Mouse (Mus musculus) liver, embryonic 14.5 days (tissue): Measurements from ENCODE around the gene Ocln. TPM values are rescaled to one million over a fixed set of nuclear protein-coding genes. Genes with fewer than 3 reads are reported as not detected.

ENCODE experiments used
- ATAC-seq: fragments of 200-750 bp; cut with Nextera tagmentation; 2 replicates; pipeline ENCODE4 v1.8.0; 2017; ENCODE audit warnings: moderate number of reproducible peaks, mild to moderate bottlenecking, moderate library complexity; ENCODE audit not compliant: insufficient read depth
- DNase-seq, 3 experiments: peaks; one replicate each; pipeline ENCODE4 v3.0.0-alpha.2; 2012 to 2013; ENCODE audit warnings: low read depth in 3 of 3, low spot score in 3 of 3
- H3K27ac ChIP-seq: fragments of 300-500 bp; sonication (generic); 2 replicates; pipeline ENCODE4 v1.5.1; 2014; ENCODE audit warnings: moderate library complexity, mild to moderate bottlenecking, control low read depth, inconsistent platforms
- H3K27me3 ChIP-seq: fragments of 300-500 bp; sonication (generic); 2 replicates; pipeline ENCODE4 v1.6.1; 2014; ENCODE audit warnings: mild to moderate bottlenecking, low read length, moderate library complexity; ENCODE audit not compliant: control insufficient read depth, insufficient read depth
- H3K36me3 ChIP-seq: fragments of 300-500 bp; sonication (generic); replicated peaks from 2 replicates; pipeline ENCODE4 v1.6.1; 2014; ENCODE audit warnings: low read depth; ENCODE audit not compliant: control insufficient read depth, insufficient read depth
- H3K4me1 ChIP-seq, 2 experiments: fragments of 200-500 bp in 1 of 2; fragments of 300-500 bp in 1 of 2; sonication (generic) in 1 of 2; replicated peaks; 2 replicates each; pipeline ENCODE4 v1.6.1; 2012 to 2014; ENCODE audit warnings: antibody characterized with exemption in 1 of 2, inconsistent platforms in 1 of 2, low read length in 1 of 2; ENCODE audit not compliant: control insufficient read depth in 2 of 2, insufficient read depth in 2 of 2
- H3K4me2 ChIP-seq: fragments of 300-500 bp; sonication (generic); 2 replicates; pipeline ENCODE4 v1.6.1; 2014; ENCODE audit warnings: low read depth, mild to moderate bottlenecking, control low read depth, moderate library complexity
- H3K4me3 ChIP-seq, 2 experiments: fragments of 200-500 bp in 1 of 2; fragments of 300-500 bp in 1 of 2; sonication (generic) in 1 of 2; 2 replicates each; pipeline ENCODE4 v1.5.1; 2012 to 2014; ENCODE audit warnings: low read depth in 2 of 2, low read length in 2 of 2, mild to moderate bottlenecking in 2 of 2, control low read depth in 1 of 2, inconsistent platforms in 1 of 2, moderate library complexity in 1 of 2; ENCODE audit not compliant: insufficient read depth in 1 of 2
- H3K9ac ChIP-seq: fragments of 300-500 bp; sonication (generic); replicated peaks from 2 replicates; pipeline ENCODE4 v1.6.1; 2014; ENCODE audit warnings: mild to moderate bottlenecking, control low read depth, moderate library complexity
- H3K9me3 ChIP-seq: fragments of 300-500 bp; sonication (generic); 2 replicates; pipeline ENCODE4 v1.6.1; 2016; ENCODE audit warnings: low read length, mixed read lengths; ENCODE audit not compliant: control insufficient read depth
- CTCF ChIP-seq: IDR thresholded peaks from 2 replicates; pipeline ENCODE4 v1.5.1; 2016; ENCODE audit warnings: antibody characterized with exemption, low read depth, control low read depth
- EP300 ChIP-seq: IDR thresholded peaks from 2 replicates; pipeline ENCODE4 v1.6.1; 2016; ENCODE audit warnings: antibody characterized with exemption, low read depth
- WGBS: fragments of 180-500 bp; shearing (Covaris S2); extraction: QIAGEN DNeasy Blood & Tissue Kit; methylation state at CpG from one replicate; pipeline ENCODE4 v1.1.7; 2014; ENCODE audit not compliant: insufficient replicate concordance; 5-methylcytosine and 5-hydroxymethylcytosine counted together
- polyA plus RNA-seq, 2 experiments: library from polyadenylated mRNA; depleted of rRNA in 1 of 2; stranded (reverse) in 1 of 2; unstranded in 1 of 2; fragments of >200 nt; fragmentation: Nextera tagmentation in 1 of 2; extraction: Ambion mirVana in 1 of 2; gene quantifications; 2 replicates each; pipeline versions ENCODE4 v1.2.1 to v1.2.3; 2012 to 2014

Gene Ocln
- polyA plus RNA-seq (2012; rRNA removed) (2.1 and 2.4 TPM in 2 replicates), polyA plus RNA-seq (2014; fragmentation: Nextera tagmentation; extraction: Ambion mirVana) (4.8 and 5.9 TPM in 2 replicates)

DNA sequence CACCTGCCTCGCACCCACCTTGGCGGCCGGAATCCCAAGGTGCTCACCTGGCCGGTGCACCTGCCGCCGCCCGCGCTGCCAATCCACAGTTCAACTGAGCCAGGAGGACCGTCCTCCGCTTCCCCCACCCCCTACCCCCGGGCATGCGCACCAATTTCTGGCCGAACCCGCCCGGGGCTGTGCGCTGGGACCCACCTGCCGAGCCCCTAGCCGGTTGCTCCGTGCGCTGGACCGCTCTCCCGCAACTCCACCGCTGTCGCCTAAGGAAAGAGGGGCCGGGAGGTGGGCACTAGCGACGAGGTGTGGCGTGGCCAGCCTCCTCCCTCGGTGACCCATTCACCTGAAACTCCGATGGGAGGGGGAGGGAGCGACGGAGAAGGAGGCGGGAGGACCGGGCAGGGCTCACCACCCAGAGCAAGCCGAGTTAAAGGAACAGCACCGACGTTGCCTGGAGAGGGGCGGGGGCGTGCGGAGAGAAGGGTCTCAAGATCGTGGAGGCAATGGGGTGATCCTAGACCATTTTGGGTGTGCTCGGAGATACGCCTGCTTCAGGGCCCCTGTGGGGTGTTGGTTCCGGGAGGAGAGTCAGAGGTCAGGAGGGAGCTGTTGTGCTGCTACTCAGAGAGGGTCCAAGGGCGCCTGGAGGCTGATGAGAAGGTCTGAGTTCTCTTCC, at the start of gene Ocln:
Gene Ocln (minus strand): TSS at position 350 of the 673 bp plus-strand sequence.
- H3K4me1 ChIP-seq, result no peaks in the 10 kb centered on the region
- WGBS, result under 1% methylated on average over 45 of the region's 45 CpGs
- ATAC-seq, result peak; percentile 71
- H3K4me2 ChIP-seq, result peak within 1 kb of the TSS; percentile 57
- H3K27ac ChIP-seq, result no peak within 1 kb of the TSS
- peaks cover 42% of the 10 kb centered on the region for H3K27me3 ChIP-seq
- peak within 1 kb of the TSS; percentile 25 for H3K9ac ChIP-seq
- H3K4me3 ChIP-seq, result peak within 1 kb of the TSS; percentile 51 to 52
- TF ChIP-seq EP300, result no peak
- TF ChIP-seq CTCF, result no peak
- no peaks in the 10 kb centered on the region for H3K9me3 ChIP-seq
- H3K36me3 ChIP-seq, result no peaks in the 10 kb centered on the region
- DNase-seq, result peak in 1 of 3 experiments; percentile 10

DNA sequence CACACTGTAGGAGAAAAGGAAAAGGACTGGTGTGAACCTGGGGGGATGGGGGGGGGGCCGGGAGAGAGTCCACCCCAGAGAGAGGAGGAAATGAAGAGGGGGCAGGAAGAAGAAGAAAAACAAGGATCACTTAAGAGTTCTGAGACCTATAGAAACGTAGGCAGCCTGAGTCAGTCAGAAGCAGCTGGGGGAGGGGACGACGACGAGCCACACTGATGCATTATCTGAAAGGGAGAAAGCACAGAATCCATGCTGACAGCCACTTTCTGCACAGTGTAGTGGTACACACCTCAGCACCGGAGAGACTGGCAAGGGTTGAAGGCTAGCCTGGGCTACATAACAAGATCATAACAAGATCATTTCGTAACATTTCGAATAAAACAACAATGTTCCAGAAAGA, 48.5 kb upstream of the Ocln start:
- no peaks in the 10 kb centered on the region for H3K27me3 ChIP-seq
- H3K9ac ChIP-seq, result peak overlapping the region; percentile 16
- ATAC-seq (peak; percentile 40), DNase-seq (no peak)
- no peaks in the 10 kb centered on the region for H3K36me3 ChIP-seq
- H3K27ac ChIP-seq, result no peak overlapping the region
- peak overlapping the region; percentile 27 to 31; a peak in 3 of 4 replicates for H3K4me3 ChIP-seq
- TF ChIP-seq EP300 (no peak), CTCF (no peak)
- H3K4me1 ChIP-seq, result peaks cover 0 to 11% of the 10 kb centered on the region in 2 experiments; a peak in 3 of 4 replicates
- 30% methylated on average over 8 of the region's 8 CpGs for WGBS
- H3K4me2 ChIP-seq, result peak overlapping the region; percentile 59
- H3K9me3 ChIP-seq, result no peaks in the 10 kb centered on the region

DNA sequence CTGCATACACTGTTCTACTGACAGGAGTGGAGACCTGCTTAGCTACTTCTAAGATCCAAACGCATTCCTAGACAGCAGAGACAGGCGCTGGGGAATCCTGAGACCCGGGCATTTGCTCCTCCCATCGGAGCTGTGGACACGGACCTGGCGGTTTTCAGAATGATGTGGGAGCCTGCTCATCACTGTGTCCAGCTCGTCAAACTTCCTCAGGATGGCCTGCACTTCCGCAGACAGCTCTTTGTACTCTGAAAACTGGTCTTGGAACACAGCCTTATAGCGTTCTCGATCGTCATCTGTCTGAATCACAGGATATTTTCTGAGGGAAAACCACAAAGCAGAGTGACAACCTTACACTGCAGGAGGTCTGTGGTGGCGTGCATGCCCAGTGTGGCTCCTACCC, 47.8 kb upstream of the Ocln start:
- Histone ChIP-seq H3K9me3 (no peaks in the 10 kb centered on the region), H3K36me3 (no peaks in the 10 kb centered on the region), H3K9ac (no peak overlapping the region; the same call in 1 of the 2 replicates), H3K27ac (no peak overlapping the region), H3K4me3 (peak overlapping the region; percentile 27 to 31; a peak in 3 of 4 replicates), H3K4me2 (peak overlapping the region; percentile 59), H3K4me1 (peaks cover 0 to 11% of the 10 kb centered on the region in 2 experiments; a peak in 3 of 4 replicates), H3K27me3 (no peaks in the 10 kb centered on the region)
- WGBS, result 43% methylated on average over 12 of the region's 12 CpGs
- DNase-seq (no peak), ATAC-seq (no peak)
- TF ChIP-seq EP300 (no peak), CTCF (no peak)

DNA sequence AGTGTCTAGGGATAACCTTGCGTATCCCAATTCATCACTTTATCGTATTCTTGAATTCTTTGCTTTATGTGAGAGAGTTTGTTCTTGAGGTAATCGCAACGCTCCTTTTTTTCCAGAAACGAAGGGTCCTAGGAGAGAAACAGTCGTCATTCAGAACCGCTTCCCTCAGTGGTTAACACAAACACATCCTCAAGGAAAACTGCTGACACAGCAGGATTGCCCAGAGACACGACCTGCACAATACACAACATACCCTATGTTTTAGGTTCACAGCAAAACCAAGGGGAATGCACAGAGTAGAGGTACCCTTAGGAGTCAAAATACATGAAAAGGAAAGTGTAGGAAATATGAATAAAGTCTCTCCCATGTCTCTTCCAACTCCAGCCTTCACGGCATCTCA, 44.8 kb upstream of the Ocln start:
- Histone ChIP-seq H3K4me1 (peaks cover 0 to 15% of the 10 kb centered on the region in 2 experiments; a peak in 3 of 4 replicates), H3K4me3 (no peak overlapping the region), H3K27me3 (no peaks in the 10 kb centered on the region), H3K27ac (no peak overlapping the region), H3K9me3 (no peaks in the 10 kb centered on the region), H3K36me3 (no peaks in the 10 kb centered on the region), H3K4me2 (no peak overlapping the region), H3K9ac (no peak overlapping the region)
- WGBS, result 77% methylated on average over 9 of the region's 9 CpGs
- DNase-seq (no peak), ATAC-seq (no peak)
- TF ChIP-seq EP300 (no peak), CTCF (no peak)

DNA sequence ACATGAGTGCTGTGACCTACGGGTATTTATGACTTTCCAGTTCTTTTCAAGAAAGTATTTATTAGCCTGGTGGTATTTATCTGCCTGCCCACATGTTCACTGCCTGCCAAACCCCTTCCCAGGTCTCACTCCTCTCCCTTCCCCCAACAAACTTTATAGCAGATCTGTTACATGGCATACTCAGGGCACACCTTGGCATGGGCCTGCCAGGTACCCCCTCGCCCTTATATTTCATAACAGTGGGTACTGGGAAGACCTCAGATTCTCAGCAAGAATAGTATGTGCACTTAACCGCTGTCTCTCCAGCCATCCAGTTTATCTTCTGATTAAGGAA, 43.0 kb upstream of the Ocln start:
- Histone ChIP-seq H3K27me3 (no peaks in the 10 kb centered on the region), H3K4me3 (no peak overlapping the region), H3K4me1 (peaks cover 0 to 5% of the 10 kb centered on the region in 2 experiments; a peak in 1 of 4 replicates), H3K4me2 (no peak overlapping the region), H3K27ac (no peak overlapping the region), H3K9ac (no peak overlapping the region), H3K9me3 (no peaks in the 10 kb centered on the region), H3K36me3 (no peaks in the 10 kb centered on the region)
- 63% methylated on average over 3 of the region's 3 CpGs for WGBS
- no peak for ATAC-seq
- TF ChIP-seq CTCF (no peak), EP300 (no peak)
- DNase-seq, result no peak
